Mouse (Mus musculus) erythroid progenitor cell, adult 5-6 weeks (primary cell): ENCODE results near the gene Kat5. TPM values are rescaled to one million over a fixed set of nuclear protein-coding genes. Genes with fewer than 3 reads are reported as not detected.
A peak's percentile ranks its signal among the peaks of the same experiment; 100 is the strongest.

ENCODE experiments used
- ATAC-seq: replicated peaks from 2 replicates; pipeline ENCODE4 v1.8.0; 2016; ENCODE audit warnings: moderate number of reproducible peaks, mild to moderate bottlenecking, moderate TSS enrichment, inconsistent platforms; ENCODE audit not compliant: poor library complexity, low FRiP score, severe bottlenecking
- total RNA-seq, 2 experiments: library from RNA; stranded (forward) in 1 of 2; stranded (reverse) in 1 of 2; fragments of 150-400 nt in 1 of 2; fragments of 186-747, 209-891 nt in 1 of 2; gene quantifications; 2 replicates each; pipeline versions ENCODE4 v1.2.3 to v1.2.4; 2015 to 2017; ENCODE audit warnings: low replicate concordance in 2 of 2

Kat5 gene
- total RNA-seq, 2 experiments from 2014 or later: 29.1 to 42.8 TPM

DNA sequence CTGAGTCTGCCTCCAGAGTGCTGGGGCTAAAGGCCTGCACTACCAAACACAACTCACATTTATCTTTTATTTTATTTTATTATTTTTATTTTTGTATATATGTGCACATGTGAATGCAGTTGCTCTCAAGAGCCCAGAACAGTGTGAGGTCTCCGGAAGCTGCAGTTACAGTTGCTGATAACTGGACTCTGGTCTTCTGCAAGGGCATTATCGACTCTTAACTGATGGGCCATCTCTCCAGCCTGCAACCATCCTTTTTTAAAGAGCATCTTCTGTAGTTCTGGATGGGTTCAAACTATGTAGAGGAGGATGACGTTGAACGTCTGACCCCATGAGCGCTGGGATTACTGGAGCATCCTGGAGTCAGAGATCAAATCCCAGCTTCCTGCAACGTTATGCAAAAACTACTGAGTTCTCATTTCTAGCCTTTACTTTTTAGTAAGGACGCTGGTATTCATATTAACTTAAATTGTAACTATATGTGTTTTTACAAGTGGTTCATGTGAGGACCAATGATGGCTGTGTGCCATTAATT is 26.1 kb upstream of the Kat5 start:
- ATAC-seq: no peak

GRCm38 (mm10) chr19:5632120-5632519 is 22.1 kb upstream of the Kat5 start:
- no peak for ATAC-seq

GRCm38 (mm10) chr19:5629907-5630306 is 19.9 kb upstream of the Kat5 start:
- no peak for ATAC-seq

DNA sequence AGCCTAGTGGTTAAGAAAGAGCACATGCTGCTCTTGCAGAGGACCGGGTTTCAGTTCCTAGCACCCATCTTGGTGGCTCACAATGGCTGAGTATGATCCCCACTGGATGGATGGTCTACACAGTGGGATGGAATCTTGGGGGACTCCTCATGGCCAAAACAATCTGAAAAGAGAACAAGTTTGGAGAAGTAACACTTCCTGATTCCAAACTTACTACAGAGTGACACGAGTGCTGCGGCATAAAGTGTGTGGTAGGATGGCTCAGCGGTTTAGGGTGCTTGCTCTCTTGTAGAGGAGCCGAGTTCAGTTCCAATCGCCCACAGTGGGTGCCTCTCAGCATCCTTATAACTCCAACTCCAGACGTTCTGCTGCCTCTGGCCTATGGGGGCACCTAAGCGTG is 15.3 kb upstream of the Kat5 start:
- no peak for ATAC-seq

- no peak for ATAC-seq
Observed at GRCm38 (mm10) chr19:5621884-5622283, 11.8 kb upstream of the Kat5 start.

DNA sequence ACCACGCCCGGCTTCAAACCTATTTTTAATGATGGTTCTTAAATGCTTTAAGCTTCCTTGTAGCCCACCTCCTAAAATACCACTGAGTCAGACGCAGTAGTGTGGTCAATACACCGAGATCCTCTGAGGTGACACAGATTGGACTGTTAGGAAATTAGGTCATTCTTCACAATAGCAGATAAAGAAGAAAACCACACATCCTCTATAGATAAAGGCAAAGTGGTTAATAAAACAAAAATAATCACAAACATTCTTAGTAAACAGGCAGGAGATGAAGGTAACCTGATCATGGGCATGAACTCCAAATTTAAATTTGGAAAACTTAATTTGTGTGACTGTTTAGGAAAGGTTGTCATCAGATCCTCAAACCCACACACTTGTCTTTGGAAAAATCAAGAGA is 10.0 kb upstream of the Kat5 start:
- ATAC-seq: no peak

DNA sequence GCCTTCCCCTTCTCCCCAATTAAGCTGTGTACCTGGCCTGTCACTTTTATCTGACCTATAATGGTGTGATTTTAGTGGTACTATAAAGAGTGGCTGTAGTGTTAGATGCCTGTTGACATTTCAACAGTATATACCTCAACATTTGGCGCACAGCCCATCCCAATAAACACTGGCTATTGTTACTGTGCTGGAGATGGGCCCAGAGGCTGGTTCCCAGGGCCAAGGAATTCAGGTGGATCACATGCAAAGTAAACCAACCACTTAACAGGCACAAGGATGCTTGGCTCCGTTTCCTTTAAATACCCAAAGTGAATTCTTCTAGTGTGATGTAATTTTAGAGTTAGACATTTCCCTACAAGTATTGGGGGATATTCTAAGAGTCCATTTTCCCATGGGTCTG is 4.9 kb upstream of the Kat5 start:
- no peak for ATAC-seq

- no peak for ATAC-seq
Observed at GRCm38 (mm10) chr19:5612762-5613411, 2.9 kb upstream of the Kat5 start.

- no peak for ATAC-seq
Observed at GRCm38 (mm10) chr19:5611973-5612372, 1.9 kb upstream of the Kat5 start.

- ATAC-seq: no peak
Observed at GRCm38 (mm10) chr19:5609171-5609546, 878 bp downstream of the Kat5 start.

- ATAC-seq: no peak
Observed at GRCm38 (mm10) chr19:5608707-5609106, 1.3 kb downstream of the Kat5 start.

DNA sequence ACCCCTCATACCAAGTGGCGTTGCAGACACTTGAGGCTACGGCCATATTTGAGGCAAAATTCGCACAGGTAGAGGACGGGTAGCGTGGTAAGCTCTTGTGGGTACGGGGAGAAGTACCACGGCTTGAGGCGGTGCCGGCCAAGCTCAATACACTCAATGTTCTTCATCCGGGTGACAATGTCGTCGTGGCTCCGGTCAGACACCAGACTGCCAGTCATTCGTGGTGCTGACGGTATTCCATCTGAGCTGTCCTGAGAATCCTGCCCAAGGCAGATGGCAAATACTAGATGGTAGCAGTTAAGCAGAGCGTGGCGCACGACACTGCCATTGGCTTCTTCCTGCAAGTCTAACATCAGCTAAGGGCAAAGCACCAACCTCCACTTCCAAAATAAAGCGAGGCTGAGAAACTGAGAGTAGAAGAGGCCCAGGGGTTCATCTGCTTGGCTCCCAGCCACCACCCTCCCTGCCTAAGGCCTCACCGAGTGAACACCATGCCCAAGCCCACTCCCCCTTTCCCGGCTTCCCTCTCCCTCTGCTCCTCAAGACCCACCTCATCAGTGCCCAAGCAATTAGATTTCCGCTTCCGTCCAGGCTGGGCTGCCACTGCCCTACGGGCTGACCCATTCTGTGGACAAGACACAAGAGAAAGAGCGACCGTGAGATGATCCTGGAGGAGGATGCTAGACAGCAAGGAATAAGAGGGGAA is 2.2 kb downstream of the Kat5 start:
- no peak for ATAC-seq

DNA sequence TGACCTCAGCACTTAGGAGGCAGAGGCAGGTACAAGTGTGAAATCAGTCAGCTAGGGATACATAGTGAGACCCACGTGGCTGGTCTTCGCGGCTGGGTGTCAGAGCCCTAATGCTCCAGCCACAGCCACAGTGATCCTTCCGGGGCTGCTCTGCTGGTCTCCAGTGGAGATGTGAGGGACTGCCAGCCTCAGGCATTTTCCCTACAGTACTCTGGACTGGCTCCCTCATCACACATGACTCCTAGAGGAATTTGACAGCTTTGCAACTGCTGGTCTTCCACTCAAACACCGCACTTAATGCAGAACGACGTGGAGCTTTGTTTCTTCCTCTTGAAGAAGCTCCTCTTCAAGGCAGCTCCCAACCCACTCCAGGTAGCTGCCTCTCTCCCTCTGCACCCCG is 3.8 kb downstream of the Kat5 start:
- no peak for ATAC-seq

GRCm38 (mm10) chr19:5605126-5605525 is 4.9 kb downstream of the Kat5 start:
- ATAC-seq: no peak

GRCm38 (mm10) chr19:5603664-5604063 is 6.4 kb downstream of the Kat5 start:
- no peak for ATAC-seq

GRCm38 (mm10) chr19:5601752-5602541 is 8.1 kb downstream of the Kat5 start, which contains the start of gene Rnaseh2c:
TSS of gene Rnaseh2c (plus strand) at chr19:5601873.
- peak; percentile 91 for ATAC-seq

- no peak for ATAC-seq
Observed at GRCm38 (mm10) chr19:5599224-5599623, 10.8 kb downstream of the Kat5 start.

DNA sequence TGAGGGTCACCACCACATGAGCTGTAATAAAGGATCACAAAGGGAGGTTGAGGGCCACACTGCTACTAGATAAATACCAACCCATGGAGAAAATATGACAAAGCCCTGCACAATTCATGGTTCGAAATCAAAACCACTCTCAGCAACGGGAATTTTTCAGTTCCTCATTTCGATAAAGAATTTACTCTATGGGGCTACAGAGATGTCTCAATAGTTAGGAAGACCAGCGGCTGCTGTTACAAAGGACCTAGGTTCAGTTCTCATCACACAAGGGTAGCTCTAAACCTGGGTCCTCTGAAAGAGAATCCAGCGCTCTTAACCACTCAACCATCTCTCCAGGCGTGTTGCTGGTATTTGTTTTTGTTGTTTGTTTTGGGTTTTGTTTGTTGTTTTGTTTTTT is 18.1 kb downstream of the Kat5 start:
- no peak for ATAC-seq

DNA sequence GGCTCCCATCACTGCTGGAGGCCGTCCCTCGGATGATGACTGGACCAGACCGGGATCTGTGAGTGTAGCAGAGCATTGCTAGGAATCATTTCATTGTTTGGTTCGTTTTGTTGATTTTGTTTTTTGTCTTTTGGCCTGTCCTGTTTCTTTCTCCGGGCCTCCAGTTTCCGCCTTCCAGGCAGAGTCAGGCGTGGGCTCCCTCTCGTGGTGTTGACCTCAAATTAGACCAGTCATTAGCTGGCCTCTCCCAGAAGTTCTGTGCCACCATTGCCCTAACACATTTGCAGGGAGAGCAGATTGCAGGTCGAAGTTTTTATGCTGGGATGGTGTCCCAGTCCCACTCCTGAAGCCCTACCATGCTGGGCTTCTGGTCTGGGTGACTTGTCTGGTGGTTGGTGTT is 20.9 kb downstream of the Kat5 start:
- 0 out of 2 replicates have a peak, but pooled peaks have one; percentile 39 for ATAC-seq

DNA sequence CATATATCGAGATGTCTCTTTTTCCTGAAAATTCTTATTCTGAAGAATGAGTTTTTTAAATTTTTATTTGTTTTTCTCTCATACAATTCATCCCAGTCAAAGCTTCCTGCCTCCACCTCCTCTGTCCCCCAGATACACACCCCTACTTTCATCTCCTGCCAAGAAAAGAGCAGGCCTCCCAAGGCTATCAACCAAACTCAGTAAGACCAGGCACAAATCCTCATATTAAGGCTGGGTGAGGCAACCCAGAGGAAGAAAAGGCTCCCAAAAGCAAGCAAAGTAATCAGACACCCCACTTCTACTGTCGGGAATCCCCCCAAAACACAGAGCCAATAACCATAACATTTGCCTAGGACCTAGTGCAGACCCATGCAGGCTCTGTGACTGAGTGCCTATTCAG is 28.0 kb downstream of the Kat5 start:
- ATAC-seq: no peak

DNA sequence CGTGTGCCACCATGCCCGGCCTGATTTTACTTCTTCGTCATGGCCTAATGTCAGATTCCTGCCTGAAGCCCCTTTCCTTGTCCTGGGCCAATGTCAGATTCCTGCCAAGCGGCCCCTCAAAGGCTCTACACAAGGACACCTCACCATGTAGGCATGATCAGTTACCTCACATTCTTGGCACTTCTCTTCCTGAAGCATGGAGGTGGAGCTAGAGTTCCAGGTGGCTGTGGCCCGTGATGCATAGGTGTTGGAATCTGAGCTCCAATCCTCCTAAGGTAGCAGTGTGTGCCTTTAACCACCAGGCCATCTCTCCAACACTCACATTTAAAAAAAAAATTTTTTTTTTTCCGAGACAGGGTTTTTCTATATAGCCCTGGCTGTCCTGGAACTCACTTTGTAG is 29.3 kb downstream of the Kat5 start:
- no peak for ATAC-seq
